Mouse (Mus musculus) A20 (cell line): ENCODE results near the gene Adamts20.

Source experiments
- DNase-seq: peaks from one replicate; pipeline ENCODE4 v3.0.0-alpha.2; 2011; ENCODE audit warnings: low read depth, low spot score

Adamts20 gene

GRCm38 (mm10) chr15:94252962-94253712, 212.1 kb downstream of the Adamts20 start:
- no peak for DNase-seq

- no peak for DNase-seq
These were observed 215.5 kb downstream of the Adamts20 start for GRCm38 (mm10) chr15:94249766-94250165.

- no peak for DNase-seq
These were observed 216.8 kb downstream of the Adamts20 start for GRCm38 (mm10) chr15:94248386-94248785.

GRCm38 (mm10) chr15:94246669-94247068, 218.5 kb downstream of the Adamts20 start:
- DNase-seq: no peak

GRCm38 (mm10) chr15:94244336-94244735, 220.9 kb downstream of the Adamts20 start:
- no peak for DNase-seq

GRCm38 (mm10) chr15:94242133-94242532, 223.1 kb downstream of the Adamts20 start:
- no peak for DNase-seq

- DNase-seq: no peak
These were observed 225.6 kb downstream of the Adamts20 start for GRCm38 (mm10) chr15:94239637-94240036.

- DNase-seq: no peak
These were observed 226.1 kb downstream of the Adamts20 start for GRCm38 (mm10) chr15:94239127-94239526.

GRCm38 (mm10) chr15:94238058-94238876, 227.0 kb downstream of the Adamts20 start:
- no peak for DNase-seq

- no peak for DNase-seq
These were observed 228.5 kb downstream of the Adamts20 start for GRCm38 (mm10) chr15:94236726-94237125.

- no peak for DNase-seq
These were observed 229.1 kb downstream of the Adamts20 start for GRCm38 (mm10) chr15:94236121-94236520.

GRCm38 (mm10) chr15:94235190-94235589, 230.0 kb downstream of the Adamts20 start:
- no peak for DNase-seq

GRCm38 (mm10) chr15:94231246-94231645, 234.0 kb downstream of the Adamts20 start:
- DNase-seq: no peak

GRCm38 (mm10) chr15:94227388-94227787, 237.8 kb downstream of the Adamts20 start:
- DNase-seq: no peak

GRCm38 (mm10) chr15:94223101-94223500, 242.1 kb downstream of the Adamts20 start:
- DNase-seq: no peak

GRCm38 (mm10) chr15:94220686-94221085, 244.5 kb downstream of the Adamts20 start:
- DNase-seq: no peak
